Mouse (Mus musculus): Measurements from ENCODE around the gene Csf2rb.
"Not testable (repeated sequence)": the region's sequence is repeated elsewhere in the genome, so short reads cannot be mapped to it uniquely, and the experiment has no call there.

Csf2rb gene

GRCm38 (mm10) chr15:78325671-78326339 is at the start of gene Csf2rb:
Gene Csf2rb, plus strand, starts transcription at chr15:78325752.
- no peak for DNase-seq (ENCODE audit: low spot score)

- DNase-seq (ENCODE audit: low spot score), result no peak
These were observed 47.2 kb upstream of the Csf2rb start for GRCm38 (mm10) chr15:78278308-78278707.

- DNase-seq (ENCODE audit: low spot score), result no peak
These were observed 37.6 kb upstream of the Csf2rb start for GRCm38 (mm10) chr15:78287941-78288340.

GRCm38 (mm10) chr15:78289775-78290174 is 35.8 kb upstream of the Csf2rb start:
- not testable (repeated sequence) for DNase-seq (ENCODE audit: low spot score)

GRCm38 (mm10) chr15:78293228-78293627 is 32.3 kb upstream of the Csf2rb start:
- DNase-seq (ENCODE audit: low spot score), result not testable (repeated sequence)

- DNase-seq (ENCODE audit: low spot score), result no peak
These were observed 31.8 kb upstream of the Csf2rb start for GRCm38 (mm10) chr15:78293716-78294115.

- no peak for DNase-seq (ENCODE audit: low spot score)
These were observed 27.0 kb upstream of the Csf2rb start for GRCm38 (mm10) chr15:78298558-78298957.

GRCm38 (mm10) chr15:78299641-78300040 is 25.9 kb upstream of the Csf2rb start:
- DNase-seq (ENCODE audit: low spot score), result no peak

GRCm38 (mm10) chr15:78300773-78301172 is 24.8 kb upstream of the Csf2rb start:
- DNase-seq (ENCODE audit: low spot score), result no peak

- no peak for DNase-seq (ENCODE audit: low spot score)
These were observed 22.8 kb upstream of the Csf2rb start for GRCm38 (mm10) chr15:78302718-78303117.

GRCm38 (mm10) chr15:78303665-78304233 is 21.8 kb upstream of the Csf2rb start:
- DNase-seq (ENCODE audit: low spot score), result no peak

- no peak for DNase-seq (ENCODE audit: low spot score)
These were observed 20.1 kb upstream of the Csf2rb start, which contains the start of gene Csf2rb2 for GRCm38 (mm10) chr15:78305341-78305933. Gene Csf2rb2, minus strand, starts transcription at chr15:78305721.

GRCm38 (mm10) chr15:78309865-78310264 is 15.7 kb upstream of the Csf2rb start:
- no peak for DNase-seq (ENCODE audit: low spot score)

- no peak for DNase-seq (ENCODE audit: low spot score)
These were observed 14.6 kb upstream of the Csf2rb start for GRCm38 (mm10) chr15:78310971-78311370.

GRCm38 (mm10) chr15:78312421-78313233 is 12.9 kb upstream of the Csf2rb start:
- DNase-seq (ENCODE audit: low spot score), result peak; percentile 10

- DNase-seq (ENCODE audit: low spot score), result not testable (repeated sequence)
These were observed 11.9 kb upstream of the Csf2rb start for GRCm38 (mm10) chr15:78313659-78314058.

GRCm38 (mm10) chr15:78318338-78319171 is 7.0 kb upstream of the Csf2rb start:
- DNase-seq (ENCODE audit: low spot score), result not testable (repeated sequence)

- peak; percentile 58 for DNase-seq (ENCODE audit: low spot score)
These were observed 4.6 kb upstream of the Csf2rb start for GRCm38 (mm10) chr15:78320825-78321496.

- no peak for DNase-seq (ENCODE audit: low spot score)
These were observed 2.2 kb upstream of the Csf2rb start for GRCm38 (mm10) chr15:78323366-78323765.

- DNase-seq (ENCODE audit: low spot score), result no peak
These were observed 1.3 kb upstream of the Csf2rb start for GRCm38 (mm10) chr15:78324294-78324693.

GRCm38 (mm10) chr15:78326747-78327146 is 1.2 kb downstream of the Csf2rb start:
- DNase-seq (ENCODE audit: low spot score), result no peak

All from yolk sac, embryonic 10.5 days (tissue).